Mouse (Mus musculus) neural tube, embryonic 14.5 days (tissue): ENCODE results near the gene Topaz1. TPM values are rescaled to one million over a fixed set of nuclear protein-coding genes. Genes with fewer than 3 reads are reported as not detected.

Experiments used
- ATAC-seq: fragments of 200-750 bp; cut with Nextera tagmentation; 2 replicates; pipeline ENCODE4 v1.8.0; 2017; ENCODE audit warnings: low read depth, mild to moderate bottlenecking, moderate TSS enrichment, moderate library complexity
- H3K27ac ChIP-seq: fragments of 300-500 bp; sonication (generic); 2 replicates; pipeline ENCODE4 v1.5.1; 2014; ENCODE audit warnings: low read depth, mild to moderate bottlenecking, control low read depth, low read length, moderate library complexity, mixed read lengths
- H3K27me3 ChIP-seq: fragments of 300-500 bp; sonication (generic); 2 replicates; pipeline ENCODE4 v1.6.1; 2014; ENCODE audit warnings: low read length; ENCODE audit not compliant: control insufficient read depth, insufficient read depth
- H3K36me3 ChIP-seq: fragments of 300-500 bp; sonication (generic); 2 replicates; pipeline ENCODE4 v1.6.1; 2014; ENCODE audit warnings: low read length, mixed read lengths; ENCODE audit not compliant: control insufficient read depth, insufficient read depth
- H3K4me1 ChIP-seq: fragments of 300-500 bp; sonication (generic); 2 replicates; pipeline ENCODE4 v1.6.1; 2014; ENCODE audit warnings: low read length; ENCODE audit not compliant: control insufficient read depth, insufficient read depth
- H3K4me2 ChIP-seq: fragments of 300-500 bp; sonication (generic); 2 replicates; pipeline ENCODE4 v1.6.1; 2014; ENCODE audit warnings: mild to moderate bottlenecking, low read depth, low read length, control low read depth
- H3K4me3 ChIP-seq: fragments of 300-500 bp; sonication (generic); 2 replicates; pipeline ENCODE4 v1.5.1; 2014; ENCODE audit warnings: low read depth, low read length, control low read depth, mixed read lengths
- H3K9ac ChIP-seq: fragments of 300-500 bp; sonication (generic); replicated peaks from 2 replicates; pipeline ENCODE4 v1.6.1; 2014; ENCODE audit warnings: low read depth, mild to moderate bottlenecking, control low read depth, low read length, mixed read lengths
- H3K9me3 ChIP-seq: fragments of 300-500 bp; sonication (generic); 2 replicates; pipeline ENCODE4 v1.6.1; 2016; ENCODE audit warnings: low read length; ENCODE audit not compliant: control insufficient read depth
- WGBS: fragments of 180-500 bp; shearing (Covaris S2); extraction: QIAGEN DNeasy Blood & Tissue Kit; methylation state at CpG from one replicate; pipeline ENCODE4 v1.1.7; 2014; 5-methylcytosine and 5-hydroxymethylcytosine counted together
- polyA plus RNA-seq: library from polyadenylated mRNA; unstranded; fragments of >200 nt; fragmentation: Nextera tagmentation; extraction: Ambion mirVana; gene quantifications from 2 replicates; pipeline ENCODE4 v1.2.1, GENCODE M21; 2014

Topaz1 gene
- polyA plus RNA-seq, 1 experiment from 2014 or later = not detected

- Histone ChIP-seq H3K4me1 (no peaks in the 10 kb centered on the region), H3K27me3 (no peaks in the 10 kb centered on the region), H3K4me3 (no peak overlapping the region), H3K4me2 (no peak overlapping the region), H3K27ac (no peak overlapping the region), H3K9ac (no peak overlapping the region), H3K9me3 (no peaks in the 10 kb centered on the region), H3K36me3 (peaks cover 46% of the 10 kb centered on the region)
- WGBS = 89% methylated on average over 5 of the region's 5 CpGs
- no peak for ATAC-seq
Measured at GRCm38 (mm10) chr9:122823374-122824017, 76.3 kb downstream of the Topaz1 start.

GRCm38 (mm10) chr9:122826743-122827142, 79.6 kb downstream of the Topaz1 start:
- ATAC-seq = no peak
- 98% methylated on average over 4 of the region's 4 CpGs for WGBS
- peaks cover 33% of the 10 kb centered on the region for H3K36me3 ChIP-seq
- H3K4me2 ChIP-seq = no peak overlapping the region
- no peak overlapping the region for H3K9ac ChIP-seq
- H3K27ac ChIP-seq = no peak overlapping the region
- H3K4me3 ChIP-seq = no peak overlapping the region
- no peaks in the 10 kb centered on the region for H3K9me3 ChIP-seq
- H3K4me1 ChIP-seq = no peaks in the 10 kb centered on the region
- no peaks in the 10 kb centered on the region for H3K27me3 ChIP-seq

- no peak overlapping the region for H3K4me3 ChIP-seq
- H3K4me2 ChIP-seq = no peak overlapping the region
- H3K4me1 ChIP-seq = no peaks in the 10 kb centered on the region
- no peak overlapping the region for H3K27ac ChIP-seq
- H3K27me3 ChIP-seq = no peaks in the 10 kb centered on the region
- H3K36me3 ChIP-seq = peaks cover 29% of the 10 kb centered on the region
- no peaks in the 10 kb centered on the region for H3K9me3 ChIP-seq
- H3K9ac ChIP-seq = no peak overlapping the region
- 87% methylated on average over 4 of the region's 4 CpGs for WGBS
- no peak for ATAC-seq
Measured at GRCm38 (mm10) chr9:122829826-122830380, 82.8 kb downstream of the Topaz1 start.

- H3K4me2 ChIP-seq = no peak overlapping the region
- H3K36me3 ChIP-seq = peaks cover 8% of the 10 kb centered on the region; the same call in 1 of the 2 replicates
- no peaks in the 10 kb centered on the region for H3K27me3 ChIP-seq
- WGBS = 66% methylated on average over 9 of the region's 9 CpGs
- no peaks in the 10 kb centered on the region for H3K9me3 ChIP-seq
- H3K4me1 ChIP-seq = 0 out of 2 replicates have a peak, but pooled peaks cover 5% of the 10 kb centered on the region
- H3K4me3 ChIP-seq = no peak overlapping the region
- no peak overlapping the region for H3K9ac ChIP-seq
- no peak for ATAC-seq
- peak overlapping the region; percentile 71 for H3K27ac ChIP-seq
Measured at GRCm38 (mm10) chr9:122836126-122836525, 89.0 kb downstream of the Topaz1 start.

GRCm38 (mm10) chr9:122836790-122837189, 89.6 kb downstream of the Topaz1 start:
- no peaks in the 10 kb centered on the region for H3K27me3 ChIP-seq
- peaks cover 8% of the 10 kb centered on the region; the same call in 1 of the 2 replicates for H3K36me3 ChIP-seq
- H3K9ac ChIP-seq = no peak overlapping the region
- H3K9me3 ChIP-seq = no peaks in the 10 kb centered on the region
- H3K27ac ChIP-seq = peak overlapping the region; percentile 71
- H3K4me3 ChIP-seq = no peak overlapping the region
- peak; percentile 93 for ATAC-seq
- H3K4me1 ChIP-seq = 0 out of 2 replicates have a peak, but pooled peaks cover 5% of the 10 kb centered on the region
- no peak overlapping the region for H3K4me2 ChIP-seq
- WGBS = 32% methylated on average over 6 of the region's 6 CpGs

GRCm38 (mm10) chr9:122837216-122837615, 90.1 kb downstream of the Topaz1 start:
- Histone ChIP-seq H3K4me3 (no peak overlapping the region), H3K9me3 (no peaks in the 10 kb centered on the region), H3K27me3 (no peaks in the 10 kb centered on the region), H3K4me2 (no peak overlapping the region), H3K9ac (no peak overlapping the region), H3K36me3 (peaks cover 8% of the 10 kb centered on the region; the same call in 1 of the 2 replicates), H3K27ac (peak overlapping the region; percentile 71; the same call in 1 of the 2 replicates), H3K4me1 (0 out of 2 replicates have a peak, but pooled peaks cover 5% of the 10 kb centered on the region)
- 93% methylated on average over 4 of the region's 4 CpGs for WGBS
- 0 out of 2 replicates have a peak, but pooled peaks have one; percentile 44 for ATAC-seq

GRCm38 (mm10) chr9:122837680-122838079, 90.5 kb downstream of the Topaz1 start:
- Histone ChIP-seq H3K9ac (no peak overlapping the region), H3K36me3 (peaks cover 8% of the 10 kb centered on the region; the same call in 1 of the 2 replicates), H3K4me2 (no peak overlapping the region), H3K4me3 (no peak overlapping the region), H3K9me3 (no peaks in the 10 kb centered on the region), H3K27me3 (no peaks in the 10 kb centered on the region), H3K27ac (no peak overlapping the region), H3K4me1 (0 out of 2 replicates have a peak, but pooled peaks cover 5% of the 10 kb centered on the region)
- 0 out of 2 replicates have a peak, but pooled peaks have one; percentile 35 for ATAC-seq
- WGBS = 35% methylated on average over 16 of the region's 16 CpGs

- H3K4me2 ChIP-seq = no peak within 1 kb of the TSS
- H3K36me3 ChIP-seq = no peaks in the 10 kb centered on the region
- H3K27ac ChIP-seq = no peak within 1 kb of the TSS
- no peak for ATAC-seq
- no peak within 1 kb of the TSS for H3K4me3 ChIP-seq
- WGBS = 82% methylated on average over 3 of the region's 3 CpGs
- no peak within 1 kb of the TSS for H3K9ac ChIP-seq
- no peaks in the 10 kb centered on the region for H3K4me1 ChIP-seq
- H3K27me3 ChIP-seq = no peaks in the 10 kb centered on the region
- H3K9me3 ChIP-seq = no peaks in the 10 kb centered on the region
Measured at GRCm38 (mm10) chr9:122843760-122844159, 96.6 kb downstream of the Topaz1 start, which contains the start of gene Gm35549. TSS of gene Gm35549 (minus strand) at chr9:122844035.

- H3K9ac ChIP-seq = no peak overlapping the region
- 86% methylated on average over 3 of the region's 3 CpGs for WGBS
- no peak for ATAC-seq
- H3K4me3 ChIP-seq = no peak overlapping the region
- no peak overlapping the region for H3K4me2 ChIP-seq
- H3K4me1 ChIP-seq = no peaks in the 10 kb centered on the region
- peaks cover 9% of the 10 kb centered on the region; the same call in 1 of the 2 replicates for H3K36me3 ChIP-seq
- no peaks in the 10 kb centered on the region for H3K27me3 ChIP-seq
- no peak overlapping the region for H3K27ac ChIP-seq
- no peaks in the 10 kb centered on the region for H3K9me3 ChIP-seq
Measured at GRCm38 (mm10) chr9:122845621-122846020, 98.5 kb downstream of the Topaz1 start.
